Mouse (Mus musculus): ENCODE data around the gene Rcbtb1. TPM values are rescaled to one million over a fixed set of nuclear protein-coding genes. Genes with fewer than 3 reads are reported as not detected.
"Not testable (repeated sequence)": the region's sequence is repeated elsewhere in the genome, so short reads cannot be mapped to it uniquely, and the experiment has no call there.

Gene Rcbtb1
- polyA plus RNA-seq, 1 experiment = 0.28 TPM

GRCm38 (mm10) chr14:59260056-59260455 is 59.0 kb downstream of the Rcbtb1 start, which contains the start of gene Gm6904:
Gene Gm6904, minus strand, starts transcription at chr14:59260216.
- Histone ChIP-seq H3K27me3 (replicated peaks) (no peaks in the 10 kb centered on the region), H3K4me3 (replicated peaks) (no peak within 1 kb of the TSS), H3K36me3 (replicated peaks; ENCODE audit: low read length) (no peaks in the 10 kb centered on the region), H3K4me1 (no peaks in the 10 kb centered on the region), H3K9me3 (no peaks in the 10 kb centered on the region)
- TF ChIP-seq GATA1 (IDR thresholded peaks at IDR 0.05; ENCODE audit: borderline replicate concordance, low read length) (no peak), FLI1 (IDR thresholded peaks at IDR 0.05; ENCODE audit: low read length) (no peak)

- H3K27me3 ChIP-seq (replicated peaks); H3K4me3 ChIP-seq (replicated peaks); H3K36me3 ChIP-seq (replicated peaks; ENCODE audit: low read length); H3K4me1 ChIP-seq; H3K9me3 ChIP-seq: not testable (repeated sequence)
Observed at GRCm38 (mm10) chr14:59274961-59275360, 74.0 kb downstream of the Rcbtb1 start.

Other genes with a start within 250 kb of the Rcbtb1 start
- gene 1700129C05Rik, start 58.3 kb upstream of the Rcbtb1 start, polyA plus RNA-seq (2012; ENCODE audit: insufficient read depth, low replicate concordance) = not detected in 2 replicates
- gene Gm5142, start 22.5 kb upstream of the Rcbtb1 start, polyA plus RNA-seq (2012; ENCODE audit: insufficient read depth, low replicate concordance) = not detected in 2 replicates
- not detected in 2 replicates for gene Gm6904, start 59.0 kb downstream of the Rcbtb1 start, polyA plus RNA-seq (2012; ENCODE audit: insufficient read depth, low replicate concordance)
- not detected in 2 replicates for gene Phf11a, start 96.3 kb downstream of the Rcbtb1 start, polyA plus RNA-seq (2012; ENCODE audit: insufficient read depth, low replicate concordance)
- gene Phf11b, start 140.1 kb downstream of the Rcbtb1 start, polyA plus RNA-seq (2012; ENCODE audit: insufficient read depth, low replicate concordance) = 1.7 TPM in 1 of 2 replicates, not detected in the other
- 0.09 and 1.4 TPM in 2 replicates for gene Phf11d, start 164.3 kb downstream of the Rcbtb1 start, polyA plus RNA-seq (2012; ENCODE audit: insufficient read depth, low replicate concordance)
- gene Phf11c, start 194.2 kb downstream of the Rcbtb1 start, polyA plus RNA-seq (2012; ENCODE audit: insufficient read depth, low replicate concordance) = not detected in 2 replicates
- 1.4 TPM in 1 of 2 replicates, not detected in the other for gene Setdb2, start 239.7 kb downstream of the Rcbtb1 start, polyA plus RNA-seq (2012; ENCODE audit: insufficient read depth, low replicate concordance)
- gene Cab39l, start 239.8 kb downstream of the Rcbtb1 start, polyA plus RNA-seq (2012; ENCODE audit: insufficient read depth, low replicate concordance) = 2.5 TPM in 1 of 2 replicates, not detected in the other

Data from megakaryocyte, embryonic 14.5 days (primary cell).